ENCODE assay signal across 1 mouse cellular context in genomic region chr1:91397927-91398259, GRCm38 (mm10).
TF ChIP-seq lines count a peak whose summit lies in the region.

No protein-coding gene starts in this region.

TF ChIP-seq in MEL, 35 proteins besides CTCF, POLR2A, EP300 and RAD21 (continued from another document):
- no peak for TF ChIP-seq MYB (IDR thresholded peaks at IDR 0.05; ENCODE audit: low read depth, low read length)
- TF ChIP-seq E2F4 (IDR thresholded peaks at IDR 0.05; ENCODE audit: borderline replicate concordance, low read depth, low read length), result no peak
- TF ChIP-seq NRF1 (IDR thresholded peaks at IDR 0.05; ENCODE audit: insufficient read depth, low read depth, low read length, poor library complexity, severe bottlenecking), result no peak
- TF ChIP-seq POLR2AphosphoS5 (IDR thresholded peaks at IDR 0.05; ENCODE audit: borderline replicate concordance, low read depth, low read length), result no peak
- TF ChIP-seq UBTF (IDR thresholded peaks at IDR 0.05; ENCODE audit: borderline replicate concordance, insufficient read depth, low read depth, low read length), result no peak
- TF ChIP-seq ELF1 (IDR thresholded peaks at IDR 0.05; ENCODE audit: low read depth, low read length), result no peak
- no peak for TF ChIP-seq MAZ (IDR thresholded peaks at IDR 0.05; ENCODE audit: low read depth, low read length)
- TF ChIP-seq ZNF384 (IDR thresholded peaks at IDR 0.05; ENCODE audit: low read depth, low read length), result no peak
